In genomic region chr2:136720235-136720634, GRCm38 (mm10) we compare ENCODE assay signal across 9 mouse cellular contexts. TPM values are rescaled to one million over a fixed set of nuclear protein-coding genes. Genes with fewer than 3 reads are reported as not detected.
DNase-seq lines count a peak whose midpoint lies in the region; ATAC-seq and TF ChIP-seq lines count a peak whose summit lies in the region.
"Had no signal": no experiment of that assay in that cellular context is flagged by ENCODE, and none has a peak within 500 bp of the region (broad histone marks: within the 10 kb centered on the region; RNA-seq: fewer than 3 reads in every experiment).

No protein-coding gene starts in this region.

- H3K4me1 ChIP-seq in intestine, embryonic 14.5 days (replicated peaks; ENCODE audit: control insufficient read depth, insufficient read depth, low read length): no peaks in the 10 kb centered on the region
- H3K4me1 ChIP-seq in intestine, embryonic 16.5 days (ENCODE audit: control insufficient read depth, insufficient read depth, low read length): no peaks in the 10 kb centered on the region
- no peaks in the 10 kb centered on the region for H3K4me1 ChIP-seq in E14TG2a.4 (replicated peaks; ENCODE audit: low read depth, low read length)
- H3K4me1 ChIP-seq in embryonic facial prominence, embryonic 11.5 days (ENCODE audit: control insufficient read depth, insufficient read depth, low read length): no peaks in the 10 kb centered on the region

- ATAC-seq in intestine, embryonic 14.5 days (replicated peaks; ENCODE audit: low FRiP score, low TSS enrichment, low read depth): no peak
- no peak for ATAC-seq in intestine, embryonic 16.5 days
- no peak for ATAC-seq in embryonic facial prominence, embryonic 11.5 days (replicated peaks; ENCODE audit: insufficient number of reproducible peaks, low FRiP score, low TSS enrichment, low read depth)

- WGBS in intestine, embryonic 14.5 days: 17% methylated on average over 4 of the region's 4 CpGs
- 27% methylated on average over 4 of the region's 4 CpGs for WGBS in intestine, embryonic 16.5 days
- WGBS in embryonic facial prominence, embryonic 11.5 days: 28% methylated on average over 4 of the region's 4 CpGs

- DNase-seq in intestine, embryonic 14.5 days (ENCODE audit: low spot score): peak; percentile 56
- DNase-seq in adrenal gland, postnatal 25 days: peak; percentile 78
- DNase-seq in embryonic facial prominence, embryonic 11.5 days (ENCODE audit: low spot score): peak; percentile 35
- peak; percentile 13 to 17 for DNase-seq in lung, adult 18-20 months
- DNase-seq in urinary bladder, adult 2 months (ENCODE audit: low spot score): peak; percentile 48
- DNase-seq in natural killer cell, adult 2 months (ENCODE audit: low spot score in 2 of 2): no peak

- no peaks in the 10 kb centered on the region for H3K36me3 ChIP-seq in intestine, embryonic 14.5 days (ENCODE audit: control insufficient read depth, insufficient read depth, low read length)
- no peaks in the 10 kb centered on the region for H3K36me3 ChIP-seq in intestine, embryonic 16.5 days (ENCODE audit: control insufficient read depth, insufficient read depth, low read length)
- H3K36me3 ChIP-seq in E14TG2a.4 (ENCODE audit: insufficient read depth, low read length): no peaks in the 10 kb centered on the region
- H3K36me3 ChIP-seq in embryonic facial prominence, embryonic 11.5 days (replicated peaks; ENCODE audit: control insufficient read depth, insufficient read depth, low read depth, low read length): no peaks in the 10 kb centered on the region

- TF ChIP-seq CTCF in E14TG2a.4 (conservative IDR thresholded peaks at IDR 0.05; ENCODE audit: low read length): peak; percentile 71

- no peaks in the 10 kb centered on the region for H3K9me3 ChIP-seq in intestine, embryonic 14.5 days (ENCODE audit: control insufficient read depth, low read length)
- no peaks in the 10 kb centered on the region for H3K9me3 ChIP-seq in intestine, embryonic 16.5 days (ENCODE audit: control insufficient read depth, low read length)
- no peaks in the 10 kb centered on the region for H3K9me3 ChIP-seq in E14TG2a.4 (ENCODE audit: low read length)
- no peaks in the 10 kb centered on the region for H3K9me3 ChIP-seq in embryonic facial prominence, embryonic 11.5 days (replicated peaks; ENCODE audit: control insufficient read depth, low read length)

- H3K9ac ChIP-seq in intestine, embryonic 14.5 days (ENCODE audit: low read length): no peak overlapping the region
- H3K9ac ChIP-seq in intestine, embryonic 16.5 days (ENCODE audit: low read depth, low read length): no peak overlapping the region
- H3K9ac ChIP-seq in embryonic facial prominence, embryonic 11.5 days (replicated peaks; ENCODE audit: low read length): no peak overlapping the region

- H3K27me3 ChIP-seq in intestine, embryonic 14.5 days (replicated peaks; ENCODE audit: control insufficient read depth, insufficient read depth, low read length): no peaks in the 10 kb centered on the region
- H3K27me3 ChIP-seq in intestine, embryonic 16.5 days (replicated peaks; ENCODE audit: control insufficient read depth, insufficient read depth, low read length): no peaks in the 10 kb centered on the region
- H3K27me3 ChIP-seq in E14TG2a.4 (ENCODE audit: insufficient read depth, low read length): no peaks in the 10 kb centered on the region
- H3K27me3 ChIP-seq in embryonic facial prominence, embryonic 11.5 days (ENCODE audit: control insufficient read depth, insufficient read depth, low read length): no peaks in the 10 kb centered on the region

- no peak overlapping the region for H3K4me3 ChIP-seq in intestine, embryonic 14.5 days (ENCODE audit: low read depth, low read length)
- H3K4me3 ChIP-seq in intestine, embryonic 16.5 days (ENCODE audit: low read length): no peak overlapping the region
- no peak overlapping the region for H3K4me3 ChIP-seq in E14TG2a.4 (replicated peaks; ENCODE audit: low read length)
- no peak overlapping the region for H3K4me3 ChIP-seq in embryonic facial prominence, embryonic 11.5 days (ENCODE audit: low read depth, low read length)
- H3K4me3 ChIP-seq: myocyte had no signal

- no peak overlapping the region for H3K27ac ChIP-seq in intestine, embryonic 14.5 days (ENCODE audit: low read depth)
- no peak overlapping the region for H3K27ac ChIP-seq in intestine, embryonic 16.5 days (ENCODE audit: low read length)
- no peak overlapping the region for H3K27ac ChIP-seq in embryonic facial prominence, embryonic 11.5 days (replicated peaks; ENCODE audit: low read depth, low read length)

- H3K4me2 ChIP-seq in intestine, embryonic 14.5 days (ENCODE audit: low read length): no peak overlapping the region
- no peak overlapping the region for H3K4me2 ChIP-seq in intestine, embryonic 16.5 days (ENCODE audit: low read depth, low read length)
- no peak overlapping the region for H3K4me2 ChIP-seq in embryonic facial prominence, embryonic 11.5 days (ENCODE audit: low read depth, low read length)

RNA-seq across cellular contexts. Expression of gene Snap25, which starts 7.0 kb away (rescaled TPM):
- polyA plus RNA-seq in intestine, embryonic 14.5 days (2014; fragmentation: Nextera tagmentation; extraction: Ambion mirVana): 9.5 and 9.6 TPM in 2 replicates
- polyA plus RNA-seq in intestine, embryonic 16.5 days (2015; fragmentation: Nextera tagmentation; extraction: Ambion mirVana): 8.0 and 9.2 TPM in 2 replicates
- total RNA-seq in adrenal gland, postnatal 25 days (2021): 26.9 and 35.6 TPM in 2 replicates
- 25.9 and 26.1 TPM in 2 replicates for polyA plus RNA-seq in embryonic facial prominence, embryonic 11.5 days (2014; fragmentation: Nextera tagmentation; extraction: Ambion mirVana)
- 1.6 and 2.3 TPM in 2 replicates for polyA plus RNA-seq in urinary bladder, adult 2 months (2012; rRNA removed)
- polyA plus RNA-seq: myocyte had no signal

Comparison
In these comparisons a context has a peak if more than half of its experiments do, and no peak if none do; other contexts are left out.
1. DNase-seq: peak in intestine, embryonic 14.5 days (single experiment), adrenal gland, postnatal 25 days (single experiment), embryonic facial prominence, embryonic 11.5 days (single experiment), lung, adult 18-20 months (2 of 2) and urinary bladder, adult 2 months (single experiment); none in natural killer cell, adult 2 months (0 of 2).